Mouse (Mus musculus): ENCODE measurements around the gene Gtpbp10. TPM values are rescaled to one million over a fixed set of nuclear protein-coding genes. Genes with fewer than 3 reads are reported as not detected.

The Gtpbp10 gene
- polyA plus RNA-seq (2016; fragmentation: Nextera tagmentation; extraction: Ambion mirVana) = 36.7 and 37.7 TPM in 2 replicates

DNA sequence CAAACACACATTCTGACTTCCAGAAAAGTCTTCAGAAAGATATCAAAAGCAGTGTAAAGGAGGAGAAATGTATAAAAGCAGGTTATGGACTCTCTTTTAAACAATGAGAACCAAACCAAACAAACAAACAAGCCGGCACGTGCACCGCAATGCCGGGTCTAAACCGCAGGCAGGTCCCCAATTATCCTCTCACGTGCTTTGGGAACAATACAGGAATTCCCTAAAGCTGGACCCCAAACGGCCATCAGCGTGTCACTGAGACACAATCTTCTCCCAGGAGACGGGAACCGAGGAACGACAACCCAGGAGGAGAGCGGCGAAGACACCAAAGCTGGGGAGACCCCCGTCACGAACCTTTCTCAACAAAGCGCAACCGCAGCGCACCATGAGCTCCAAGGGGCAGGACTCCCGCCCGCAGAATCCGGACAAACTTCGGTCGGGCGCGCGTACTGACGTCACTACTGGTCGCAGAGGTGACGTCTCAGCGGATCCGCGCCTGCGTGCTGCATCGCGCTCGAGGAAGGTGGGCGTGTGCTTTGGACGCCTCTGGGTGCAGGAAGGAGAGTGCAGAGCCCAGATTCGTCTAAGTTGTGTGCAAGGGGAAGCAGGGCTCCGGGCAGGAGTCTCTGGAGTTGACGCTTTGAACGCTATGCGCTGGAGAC is at the start of gene Gtpbp10:
Gene Gtpbp10, minus strand, starts transcription at position 460 of the 662 bp plus-strand sequence.
- no peaks in the 10 kb centered on the region for H3K9me3 ChIP-seq
- peak; percentile 99 for ATAC-seq (ENCODE audit: low FRiP score)
- H3K4me3 ChIP-seq (replicated peaks) = peak within 1 kb of the TSS; percentile 69
- H3K4me2 ChIP-seq = peak within 1 kb of the TSS; percentile 61
- peak within 1 kb of the TSS; percentile 71 for H3K27ac ChIP-seq
- H3K27me3 ChIP-seq = 0 out of 2 replicates have a peak, but pooled peaks cover 5% of the 10 kb centered on the region
- peak within 1 kb of the TSS; percentile 66 for H3K9ac ChIP-seq
- H3K4me1 ChIP-seq = peaks cover 11% of the 10 kb centered on the region
- peaks cover 7% of the 10 kb centered on the region for H3K36me3 ChIP-seq (replicated peaks)
- under 1% methylated on average over 43 of the region's 43 CpGs for WGBS

- no peak overlapping the region for H3K27ac ChIP-seq
- no peak overlapping the region for H3K9ac ChIP-seq
- 84% methylated on average over 3 of the region's 3 CpGs for WGBS
- H3K4me3 ChIP-seq (replicated peaks) = no peak overlapping the region
- no peaks in the 10 kb centered on the region for H3K27me3 ChIP-seq
- no peak for ATAC-seq (ENCODE audit: low FRiP score)
- no peak overlapping the region for H3K4me2 ChIP-seq
- no peaks in the 10 kb centered on the region for H3K36me3 ChIP-seq (replicated peaks)
- no peaks in the 10 kb centered on the region for H3K9me3 ChIP-seq
- H3K4me1 ChIP-seq = no peaks in the 10 kb centered on the region
Measured at GRCm38 (mm10) chr5:5587686-5588085, 28.3 kb upstream of the Gtpbp10 start.

GRCm38 (mm10) chr5:5573749-5574317 is 14.5 kb upstream of the Gtpbp10 start, which contains the start of gene Gm8773:
Gene Gm8773 (plus strand): TSS chr5:5573799.
- H3K27ac ChIP-seq = no peak within 1 kb of the TSS
- H3K4me1 ChIP-seq = no peaks in the 10 kb centered on the region; the same call in 1 of the 2 replicates
- no peaks in the 10 kb centered on the region for H3K9me3 ChIP-seq
- ATAC-seq (ENCODE audit: low FRiP score) = peak; percentile 88
- WGBS = 3% methylated on average over 24 of the region's 24 CpGs
- H3K4me3 ChIP-seq (replicated peaks) = peak within 1 kb of the TSS; percentile 51
- peak within 1 kb of the TSS; percentile 79 for H3K4me2 ChIP-seq
- no peaks in the 10 kb centered on the region for H3K36me3 ChIP-seq (replicated peaks)
- peaks cover 15% of the 10 kb centered on the region for H3K27me3 ChIP-seq
- H3K9ac ChIP-seq = peak within 1 kb of the TSS; percentile 65

GRCm38 (mm10) chr5:5562435-5562834 is 3.1 kb upstream of the Gtpbp10 start:
- Histone ChIP-seq H3K4me3 (replicated peaks) (no peak overlapping the region), H3K9me3 (no peaks in the 10 kb centered on the region), H3K27me3 (0 out of 2 replicates have a peak, but pooled peaks cover 5% of the 10 kb centered on the region), H3K4me2 (no peak overlapping the region), H3K27ac (no peak overlapping the region), H3K36me3 (replicated peaks) (no peaks in the 10 kb centered on the region), H3K4me1 (peaks cover 11% of the 10 kb centered on the region), H3K9ac (no peak overlapping the region)
- ATAC-seq (ENCODE audit: low FRiP score) = no peak
- 80% methylated on average over 3 of the region's 3 CpGs for whole genome bisulfite sequencing

DNA sequence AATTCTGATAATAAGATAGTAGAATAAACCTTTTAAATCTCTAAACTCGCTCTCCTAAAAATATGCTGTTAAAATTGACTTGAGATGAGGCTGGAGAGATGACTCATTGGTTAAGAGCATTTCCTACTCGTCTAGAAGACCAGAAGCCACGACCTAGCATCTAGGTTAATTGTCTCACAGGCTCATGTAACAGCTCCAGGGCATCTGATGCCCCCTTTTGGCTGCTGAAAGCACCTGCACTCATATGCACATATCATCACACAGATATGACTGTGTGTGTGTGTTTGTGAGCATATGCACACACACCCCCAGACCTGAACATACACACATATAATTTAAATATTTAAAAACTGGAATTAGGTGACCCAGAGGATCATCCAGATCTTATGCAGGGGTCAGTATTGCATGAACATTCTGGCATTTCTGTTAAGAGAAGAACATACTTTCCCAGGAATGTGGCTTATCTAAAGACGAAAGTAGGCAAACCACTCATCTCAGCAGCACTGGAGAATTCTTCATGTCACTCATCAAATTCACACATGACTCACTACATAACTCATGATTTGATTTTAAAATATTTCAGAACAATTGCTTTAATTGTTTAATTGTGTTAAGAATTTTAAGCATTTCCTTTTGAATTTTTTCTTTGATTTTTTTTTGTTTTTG is 1.8 kb upstream of the Gtpbp10 start:
- no peaks in the 10 kb centered on the region for H3K36me3 ChIP-seq (replicated peaks)
- no peak overlapping the region for H3K27ac ChIP-seq
- no peaks in the 10 kb centered on the region for H3K9me3 ChIP-seq
- ATAC-seq (ENCODE audit: low FRiP score) = no peak
- 77% methylated on average over 4 of the region's 4 CpGs for WGBS
- no peak overlapping the region for H3K9ac ChIP-seq
- H3K4me3 ChIP-seq (replicated peaks) = no peak overlapping the region
- peaks cover 11% of the 10 kb centered on the region for H3K4me1 ChIP-seq
- no peak overlapping the region for H3K4me2 ChIP-seq
- 0 out of 2 replicates have a peak, but pooled peaks cover 5% of the 10 kb centered on the region for H3K27me3 ChIP-seq

DNA sequence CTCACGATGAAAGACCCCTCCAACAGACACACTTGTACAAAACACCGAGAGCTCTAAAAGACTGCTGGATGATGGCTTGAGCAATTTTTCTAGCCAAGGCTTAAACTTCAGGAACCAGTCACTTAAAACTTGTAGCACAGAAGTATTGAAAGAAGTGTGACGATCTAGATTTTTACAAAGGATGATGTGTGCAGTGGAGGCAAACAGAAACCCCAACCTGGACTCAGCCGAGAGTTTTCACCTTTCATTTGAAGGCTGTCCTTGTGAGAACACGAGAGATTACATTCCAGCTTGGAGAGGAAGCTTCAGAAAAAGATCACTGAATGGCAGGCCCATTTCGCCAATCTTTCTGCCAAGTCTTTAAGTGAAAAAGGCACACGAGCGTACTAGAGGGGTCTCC is 460 bp upstream of the Gtpbp10 start:
- Histone ChIP-seq H3K27ac (peak overlapping the region; percentile 71; the same call in 1 of the 2 replicates), H3K4me2 (peak overlapping the region; percentile 61), H3K4me1 (peaks cover 11% of the 10 kb centered on the region), H3K9me3 (no peaks in the 10 kb centered on the region), H3K36me3 (replicated peaks) (peaks cover 1% of the 10 kb centered on the region), H3K27me3 (0 out of 2 replicates have a peak, but pooled peaks cover 5% of the 10 kb centered on the region), H3K4me3 (replicated peaks) (peak overlapping the region; percentile 69), H3K9ac (peak overlapping the region; percentile 66)
- no peak for ATAC-seq (ENCODE audit: low FRiP score)
- 49% methylated on average over 8 of the region's 8 CpGs for WGBS

- Histone ChIP-seq H3K27ac (no peak overlapping the region), H3K4me1 (no peaks in the 10 kb centered on the region), H3K9me3 (no peaks in the 10 kb centered on the region), H3K9ac (no peak overlapping the region), H3K27me3 (no peaks in the 10 kb centered on the region), H3K36me3 (replicated peaks) (peaks cover 48% of the 10 kb centered on the region), H3K4me3 (replicated peaks) (no peak overlapping the region), H3K4me2 (no peak overlapping the region)
- WGBS = 86% methylated on average over 1 of the region's 1 CpGs
- ATAC-seq (ENCODE audit: low FRiP score) = no peak
Measured at GRCm38 (mm10) chr5:5551110-5551509, 8.2 kb downstream of the Gtpbp10 start.

DNA sequence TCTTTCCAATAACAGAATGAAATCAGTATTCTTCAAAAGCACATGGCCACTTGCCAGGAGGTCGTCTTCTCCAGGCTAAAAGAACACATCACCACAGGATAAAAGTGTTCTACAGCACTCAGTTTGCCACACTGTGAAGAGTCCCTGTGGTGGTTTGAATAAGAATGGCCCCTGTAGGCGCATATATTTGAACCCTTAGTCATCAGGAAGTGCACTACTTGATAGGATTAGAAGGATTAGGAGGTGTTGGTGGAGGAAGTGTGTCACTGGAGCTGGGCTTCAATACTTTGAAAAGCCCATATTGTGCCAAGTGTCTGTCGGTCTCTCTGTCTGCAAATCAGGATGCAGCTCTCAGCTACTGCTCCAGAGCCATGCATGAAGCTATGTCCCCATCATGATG is 19.0 kb downstream of the Gtpbp10 start:
- H3K27me3 ChIP-seq = no peaks in the 10 kb centered on the region
- no peak overlapping the region for H3K9ac ChIP-seq
- H3K4me1 ChIP-seq = no peaks in the 10 kb centered on the region
- no peak overlapping the region for H3K4me2 ChIP-seq
- H3K27ac ChIP-seq = no peak overlapping the region
- WGBS = 61% methylated on average over 3 of the region's 3 CpGs
- ATAC-seq (ENCODE audit: low FRiP score) = no peak
- H3K36me3 ChIP-seq (replicated peaks) = peaks cover 48% of the 10 kb centered on the region
- 0 out of 2 replicates have a peak, but pooled peaks cover 4% of the 10 kb centered on the region for H3K9me3 ChIP-seq
- H3K4me3 ChIP-seq (replicated peaks) = no peak overlapping the region

GRCm38 (mm10) chr5:5539771-5540170 is 19.6 kb downstream of the Gtpbp10 start:
- Histone ChIP-seq H3K9me3 (0 out of 2 replicates have a peak, but pooled peaks cover 4% of the 10 kb centered on the region), H3K9ac (no peak overlapping the region), H3K4me1 (no peaks in the 10 kb centered on the region), H3K4me3 (replicated peaks) (no peak overlapping the region), H3K4me2 (no peak overlapping the region), H3K27ac (no peak overlapping the region), H3K36me3 (replicated peaks) (peaks cover 47% of the 10 kb centered on the region), H3K27me3 (no peaks in the 10 kb centered on the region)
- WGBS = 76% methylated on average over 3 of the region's 3 CpGs
- no peak for ATAC-seq (ENCODE audit: low FRiP score)

GRCm38 (mm10) chr5:5536131-5536530 is 23.2 kb downstream of the Gtpbp10 start:
- no peak for ATAC-seq (ENCODE audit: low FRiP score)
- H3K9ac ChIP-seq = no peak overlapping the region
- H3K4me2 ChIP-seq = no peak overlapping the region
- H3K36me3 ChIP-seq (replicated peaks) = peaks cover 20% of the 10 kb centered on the region
- H3K27ac ChIP-seq = no peak overlapping the region
- 0 out of 2 replicates have a peak, but pooled peaks cover 4% of the 10 kb centered on the region for H3K9me3 ChIP-seq
- no peaks in the 10 kb centered on the region for H3K27me3 ChIP-seq
- H3K4me3 ChIP-seq (replicated peaks) = no peak overlapping the region
- no peaks in the 10 kb centered on the region for H3K4me1 ChIP-seq
- WGBS = 83% methylated on average over 1 of the region's 1 CpGs

- no peak overlapping the region for H3K4me3 ChIP-seq (replicated peaks)
- no peak for ATAC-seq (ENCODE audit: low FRiP score)
- no peaks in the 10 kb centered on the region for H3K4me1 ChIP-seq
- H3K9ac ChIP-seq = no peak overlapping the region
- H3K36me3 ChIP-seq (replicated peaks) = peaks cover 8% of the 10 kb centered on the region
- no peak overlapping the region for H3K27ac ChIP-seq
- 92% methylated on average over 3 of the region's 3 CpGs for WGBS
- H3K9me3 ChIP-seq = 0 out of 2 replicates have a peak, but pooled peaks cover 4% of the 10 kb centered on the region
- H3K4me2 ChIP-seq = no peak overlapping the region
- no peaks in the 10 kb centered on the region for H3K27me3 ChIP-seq
Measured at GRCm38 (mm10) chr5:5533656-5534420, 25.5 kb downstream of the Gtpbp10 start.

- ATAC-seq (ENCODE audit: low FRiP score) = no peak
- no peak overlapping the region for H3K9ac ChIP-seq
- no peak overlapping the region for H3K27ac ChIP-seq
- 77% methylated on average over 5 of the region's 5 CpGs for WGBS
- H3K4me3 ChIP-seq (replicated peaks) = no peak overlapping the region
- no peaks in the 10 kb centered on the region for H3K27me3 ChIP-seq
- 0 out of 2 replicates have a peak, but pooled peaks cover 6% of the 10 kb centered on the region for H3K36me3 ChIP-seq (replicated peaks)
- H3K4me2 ChIP-seq = peak overlapping the region; percentile 78
- no peaks in the 10 kb centered on the region for H3K9me3 ChIP-seq
- peaks cover 16% of the 10 kb centered on the region; the same call in 1 of the 2 replicates for H3K4me1 ChIP-seq
Measured at GRCm38 (mm10) chr5:5515411-5515810, 43.9 kb downstream of the Gtpbp10 start.
